Comparison of ENCODE assay signal across 13 mouse cellular contexts in genomic region chr15:25877798-25878197, GRCm38 (mm10). TPM values are rescaled to one million over a fixed set of nuclear protein-coding genes. Genes with fewer than 3 reads are reported as not detected.
DNase-seq lines count a peak whose midpoint lies in the region; ATAC-seq and TF ChIP-seq lines count a peak whose summit lies in the region.
"Had no signal": no experiment of that assay in that cellular context is flagged by ENCODE, and none has a peak within 500 bp of the region (broad histone marks: within the 10 kb centered on the region; RNA-seq: fewer than 3 reads in every experiment).

No protein-coding gene starts in this region.

- 0 out of 2 replicates have a peak, but pooled peaks have one; percentile 30 for ATAC-seq in forebrain, embryonic 11.5 days (replicated peaks; ENCODE audit: low FRiP score)
- ATAC-seq in forebrain, embryonic 16.5 days: no peak
- no peak; the same call in 1 of the 2 replicates for ATAC-seq in stomach, postnatal 0 days (ENCODE audit: low FRiP score, low TSS enrichment)

- no peak overlapping the region for H3K9ac ChIP-seq in forebrain, embryonic 11.5 days (ENCODE audit: low read length)
- no peak overlapping the region for H3K9ac ChIP-seq in forebrain, embryonic 16.5 days (replicated peaks; ENCODE audit: low read depth, low read length)
- H3K9ac ChIP-seq in stomach, postnatal 0 days (ENCODE audit: low read length): no peak overlapping the region
- H3K9ac ChIP-seq: forebrain, embryonic 12.5 days had no signal

- 0 out of 2 replicates have a peak, but pooled peaks cover 5% of the 10 kb centered on the region for H3K4me1 ChIP-seq in forebrain, embryonic 11.5 days (replicated peaks; ENCODE audit: control insufficient read depth, insufficient read depth, low read length)
- H3K4me1 ChIP-seq in forebrain, embryonic 16.5 days (replicated peaks; ENCODE audit: control insufficient read depth, insufficient read depth, low read length): no peaks in the 10 kb centered on the region
- no peaks in the 10 kb centered on the region for H3K4me1 ChIP-seq in stomach, postnatal 0 days (replicated peaks; ENCODE audit: control insufficient read depth, insufficient read depth)

- no peak for TF ChIP-seq EP300 in stomach, postnatal 0 days (optimal IDR thresholded peaks at IDR 0.05)

- H3K4me3 ChIP-seq in forebrain, embryonic 11.5 days (ENCODE audit: low read depth, low read length): no peak overlapping the region
- no peak overlapping the region for H3K4me3 ChIP-seq in forebrain, embryonic 16.5 days (replicated peaks; ENCODE audit: low read length)
- H3K4me3 ChIP-seq in stomach, postnatal 0 days (ENCODE audit: low read depth, low read length): no peak overlapping the region
- H3K4me3 ChIP-seq: forebrain, embryonic 12.5 days had no signal

- no peaks in the 10 kb centered on the region for H3K27me3 ChIP-seq in forebrain, embryonic 11.5 days (ENCODE audit: control insufficient read depth, insufficient read depth, low read length)
- no peaks in the 10 kb centered on the region for H3K27me3 ChIP-seq in forebrain, embryonic 16.5 days (replicated peaks; ENCODE audit: control insufficient read depth, insufficient read depth, low read length)
- no peaks in the 10 kb centered on the region for H3K27me3 ChIP-seq in stomach, postnatal 0 days (ENCODE audit: control insufficient read depth, insufficient read depth, low read length)
- H3K27me3 ChIP-seq: forebrain, embryonic 12.5 days; Patski had no signal

- no peak overlapping the region for H3K4me2 ChIP-seq in forebrain, embryonic 11.5 days (ENCODE audit: low read depth, low read length, severe bottlenecking)
- no peak overlapping the region for H3K4me2 ChIP-seq in forebrain, embryonic 16.5 days (ENCODE audit: low read length)
- H3K4me2 ChIP-seq in stomach, postnatal 0 days (replicated peaks; ENCODE audit: low read depth): no peak overlapping the region
- H3K4me2 ChIP-seq: forebrain, embryonic 12.5 days had no signal

- no peak for TF ChIP-seq CTCF in stomach, postnatal 0 days (IDR thresholded peaks at IDR 0.05; ENCODE audit: low read depth)

- no peaks in the 10 kb centered on the region for H3K9me3 ChIP-seq in forebrain, embryonic 11.5 days (ENCODE audit: control insufficient read depth, low read length)
- H3K9me3 ChIP-seq in forebrain, embryonic 16.5 days (ENCODE audit: control insufficient read depth, low read length): no peaks in the 10 kb centered on the region
- no peaks in the 10 kb centered on the region for H3K9me3 ChIP-seq in stomach, postnatal 0 days (ENCODE audit: control insufficient read depth, low read length)
- H3K9me3 ChIP-seq: forebrain, embryonic 12.5 days had no signal

- WGBS in forebrain, embryonic 11.5 days: 31% methylated on average over 7 of the region's 7 CpGs
- WGBS in forebrain, embryonic 16.5 days: 34% methylated on average over 7 of the region's 7 CpGs
- 67% methylated on average over 7 of the region's 7 CpGs for WGBS in stomach, postnatal 0 days

- no peaks in the 10 kb centered on the region for H3K36me3 ChIP-seq in forebrain, embryonic 11.5 days (ENCODE audit: control insufficient read depth, insufficient read depth, low read length)
- no peaks in the 10 kb centered on the region for H3K36me3 ChIP-seq in forebrain, embryonic 16.5 days (ENCODE audit: control insufficient read depth, insufficient read depth)
- H3K36me3 ChIP-seq in stomach, postnatal 0 days (ENCODE audit: control insufficient read depth, insufficient read depth, low read length): no peaks in the 10 kb centered on the region
- H3K36me3 ChIP-seq: forebrain, embryonic 12.5 days had no signal

- no peak for DNase-seq in forebrain, embryonic 11.5 days (ENCODE audit: low spot score)
- peak; percentile 27 for DNase-seq in 3T3-L1 (ENCODE audit: low read depth, low spot score)
- peak; percentile 67 for DNase-seq in embryo, embryonic 10.5 days (ENCODE audit: low spot score)
- peak; percentile 25 to 29 for DNase-seq in kidney, postnatal 36 days
- no peak for DNase-seq in urinary bladder, adult 2 months (ENCODE audit: low spot score)
- DNase-seq in stomach, postnatal 0 days (ENCODE audit: low spot score): no peak
- no peak for DNase-seq in c-Kit-positive CD71-positive TER-119-positive erythroid progenitor cells, embryonic 14.5 days (ENCODE audit: low spot score)
- DNase-seq: cerebellum, postnatal 36 days; gastrocnemius, postnatal 25 days; lung, postnatal 4 days had no signal

- no peak overlapping the region for H3K27ac ChIP-seq in forebrain, embryonic 11.5 days (ENCODE audit: low read depth, low read length)
- H3K27ac ChIP-seq in forebrain, embryonic 16.5 days (ENCODE audit: low read length): no peak overlapping the region
- H3K27ac ChIP-seq in stomach, postnatal 0 days (replicated peaks): no peak overlapping the region
- H3K27ac ChIP-seq: forebrain, embryonic 12.5 days had no signal

RNA-seq across cellular contexts. Expression of gene Retreg1, which starts 34.8 kb away (rescaled TPM):
- polyA plus RNA-seq in forebrain, embryonic 11.5 days (2014; fragmentation: Nextera tagmentation; extraction: Ambion mirVana): 2.1 and 2.2 TPM in 2 replicates
- polyA plus RNA-seq in forebrain, embryonic 16.5 days (2015; fragmentation: Nextera tagmentation; extraction: Ambion mirVana): 6.6 and 8.2 TPM in 2 replicates
- 12.3 and 13.6 TPM in 2 replicates for polyA plus RNA-seq in urinary bladder, adult 2 months (2012; rRNA removed)
- 32.8 and 33.6 TPM in 2 replicates for polyA plus RNA-seq in stomach, postnatal 0 days (2015; fragmentation: Nextera tagmentation; extraction: Ambion mirVana)

Comparison
In these comparisons a context has a peak if more than half of its experiments do, and no peak if none do; other contexts are left out.
1. DNase-seq: peak in 3T3-L1 (single experiment), embryo, embryonic 10.5 days (single experiment) and kidney, postnatal 36 days (2 of 2); none in forebrain, embryonic 11.5 days (single experiment), urinary bladder, adult 2 months (single experiment), stomach, postnatal 0 days (single experiment) and c-Kit-positive CD71-positive TER-119-positive erythroid progenitor cells, embryonic 14.5 days (single experiment).